Mouse (Mus musculus) MN1 (cell line): ENCODE measurements around the gene Fkbp6.

Experiments used
- DNase-seq: peaks from one replicate; pipeline ENCODE4 v3.0.0-alpha.2; 2016; ENCODE audit warnings: low spot score

Gene Fkbp6

GRCm38 (mm10) chr5:135352995-135353394, 3.2 kb upstream of the Fkbp6 start, which contains the start of gene Trim50:
TSS of gene Trim50 (plus strand) at chr5:135353295.
- DNase-seq, result no peak

- DNase-seq, result no peak
These were observed 1.8 kb upstream of the Fkbp6 start for GRCm38 (mm10) chr5:135351606-135352005.

GRCm38 (mm10) chr5:135347511-135348011, 2.3 kb downstream of the Fkbp6 start:
- DNase-seq, result no peak

GRCm38 (mm10) chr5:135346430-135346829, 3.4 kb downstream of the Fkbp6 start:
- DNase-seq, result peak; percentile 37

GRCm38 (mm10) chr5:135345989-135346388, 3.9 kb downstream of the Fkbp6 start:
- no peak for DNase-seq

- no peak for DNase-seq
These were observed 12.3 kb downstream of the Fkbp6 start for GRCm38 (mm10) chr5:135337575-135337974.

- DNase-seq, result no peak
These were observed 18.7 kb downstream of the Fkbp6 start for GRCm38 (mm10) chr5:135331161-135331560.

GRCm38 (mm10) chr5:135330201-135330600, 19.6 kb downstream of the Fkbp6 start:
- no peak for DNase-seq

GRCm38 (mm10) chr5:135329471-135329870, 20.4 kb downstream of the Fkbp6 start:
- no peak for DNase-seq

GRCm38 (mm10) chr5:135326121-135326659, 23.7 kb downstream of the Fkbp6 start:
- no peak for DNase-seq

GRCm38 (mm10) chr5:135322197-135322596, 27.6 kb downstream of the Fkbp6 start:
- no peak for DNase-seq

GRCm38 (mm10) chr5:135319856-135320255, 30.0 kb downstream of the Fkbp6 start:
- DNase-seq, result no peak

GRCm38 (mm10) chr5:135316177-135316576, 33.7 kb downstream of the Fkbp6 start:
- no peak for DNase-seq

GRCm38 (mm10) chr5:135306321-135306965, 43.4 kb downstream of the Fkbp6 start:
- no peak for DNase-seq

- no peak for DNase-seq
These were observed 47.4 kb downstream of the Fkbp6 start for GRCm38 (mm10) chr5:135302454-135302853.

GRCm38 (mm10) chr5:135301916-135302315, 47.9 kb downstream of the Fkbp6 start:
- no peak for DNase-seq

GRCm38 (mm10) chr5:135292001-135292400, 57.8 kb downstream of the Fkbp6 start:
- DNase-seq, result no peak

- DNase-seq, result no peak
These were observed 58.7 kb downstream of the Fkbp6 start for GRCm38 (mm10) chr5:135291193-135291592.

- DNase-seq, result no peak
These were observed 59.1 kb downstream of the Fkbp6 start for GRCm38 (mm10) chr5:135290703-135291102.

GRCm38 (mm10) chr5:135286926-135287325, 62.9 kb downstream of the Fkbp6 start:
- no peak for DNase-seq

- DNase-seq, result peak; percentile 86
These were observed 63.7 kb downstream of the Fkbp6 start for GRCm38 (mm10) chr5:135286185-135286584.

- DNase-seq, result no peak
These were observed 64.6 kb downstream of the Fkbp6 start for GRCm38 (mm10) chr5:135285211-135285610.

- no peak for DNase-seq
These were observed 69.6 kb downstream of the Fkbp6 start for GRCm38 (mm10) chr5:135280226-135280625.

GRCm38 (mm10) chr5:135276597-135276996, 73.2 kb downstream of the Fkbp6 start:
- DNase-seq, result no peak
